Mouse (Mus musculus) megakaryocyte, embryonic 14.5 days (primary cell): ENCODE measurements at regions not wholly inside any gene's neighbourhood (a gene's known extent, or its start where the extent isn't known, plus 50 kb on each side); places are given as distances from the start of the nearest gene placed in this dataset.

ENCODE experiments used
- H3K27me3 ChIP-seq: replicated peaks from 2 replicates; pipeline ENCODE3; 2012; ENCODE audit warnings: inconsistent platforms
- H3K36me3 ChIP-seq: replicated peaks from 2 replicates; pipeline ENCODE3; 2012; ENCODE audit warnings: low read length, inconsistent platforms, mixed read lengths
- H3K4me1 ChIP-seq: 2 replicates; pipeline ENCODE4 v1.6.1; 2012; ENCODE audit warnings: inconsistent platforms
- H3K4me3 ChIP-seq: replicated peaks from 2 replicates; pipeline ENCODE3; 2012; ENCODE audit warnings: moderate library complexity, mild to moderate bottlenecking, inconsistent platforms
- H3K9me3 ChIP-seq: 2 replicates; pipeline ENCODE4 v1.6.1; 2012; ENCODE audit warnings: inconsistent platforms
- FLI1 ChIP-seq: IDR thresholded peaks from 2 replicates; pipeline ENCODE4 v1.6.1; 2012; ENCODE audit warnings: low read length, inconsistent platforms, mixed read lengths
- GATA1 ChIP-seq: IDR thresholded peaks from 3 replicates; pipeline ENCODE4 v1.6.1; 2012; ENCODE audit warnings: mixed read lengths, low read length, inconsistent platforms, borderline replicate concordance

DNA sequence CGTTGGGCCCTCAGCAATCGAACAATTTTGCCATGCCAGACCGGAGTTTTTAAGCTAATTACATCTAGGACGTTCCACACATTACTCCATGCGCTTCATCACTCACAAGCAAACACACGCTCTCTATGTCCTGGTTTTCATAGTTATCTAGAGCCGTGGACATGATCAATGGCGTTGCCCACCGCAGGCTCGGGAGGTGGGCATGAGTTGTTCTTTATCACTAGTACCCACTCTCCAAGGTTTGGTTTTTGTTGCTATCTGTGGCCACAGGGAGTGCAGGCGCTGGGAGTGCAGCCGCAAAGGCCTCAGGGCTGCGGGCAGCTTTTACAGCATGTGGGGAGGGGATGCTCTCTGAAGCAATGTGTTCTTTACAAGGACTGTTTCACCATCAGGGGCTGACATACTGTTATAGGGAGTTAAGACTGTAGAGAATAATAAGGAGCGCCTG is 226.8 kb downstream of the Ankrd50 start:
- no peaks in the 10 kb centered on the region for H3K36me3 ChIP-seq
- peaks cover 3% of the 10 kb centered on the region; the same call in 1 of the 2 replicates for H3K4me1 ChIP-seq
- no peak overlapping the region for H3K4me3 ChIP-seq
- H3K9me3 ChIP-seq: peaks cover 10% of the 10 kb centered on the region; the same call in 1 of the 2 replicates
- no peak for TF ChIP-seq FLI1
- TF ChIP-seq GATA1: no peak
- H3K27me3 ChIP-seq: peaks cover 4% of the 10 kb centered on the region

DNA sequence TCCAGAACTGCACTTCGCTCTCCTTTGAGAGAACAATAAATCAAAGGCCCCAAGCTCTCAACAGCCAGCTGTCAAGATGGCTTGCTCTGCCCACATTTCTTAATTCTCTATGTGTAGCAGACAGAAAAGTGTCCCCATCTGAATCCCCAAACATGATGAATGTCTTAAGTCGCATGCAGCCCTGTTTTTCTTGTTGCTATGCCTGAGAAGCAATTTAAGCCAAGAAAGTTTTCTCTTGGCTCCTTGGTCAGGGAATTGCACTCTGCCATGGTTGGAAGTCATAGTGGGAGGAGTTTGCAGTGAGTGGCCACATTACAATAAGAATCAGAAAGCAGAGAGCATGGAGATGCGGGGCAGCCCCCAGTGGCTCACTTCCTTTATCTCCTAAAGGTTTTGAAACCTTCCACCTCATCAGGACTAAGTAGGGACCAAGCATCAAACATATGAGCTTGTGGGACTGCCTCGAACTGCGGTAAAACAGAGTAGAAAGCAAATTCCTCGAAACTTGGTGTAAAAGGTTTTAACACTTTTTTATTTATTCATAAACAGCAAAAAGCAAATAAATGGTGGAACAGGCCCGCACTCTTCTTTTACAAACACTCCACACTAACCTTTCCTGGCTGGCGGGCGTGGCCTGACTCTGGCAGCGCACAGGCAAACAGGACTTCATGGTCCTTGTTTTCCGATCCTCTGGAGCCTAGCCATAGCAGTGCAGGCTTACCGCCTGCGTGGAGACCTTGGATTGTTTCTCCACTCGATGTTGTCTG is 227.4 kb downstream of the Ankrd50 start:
- H3K27me3 ChIP-seq: peaks cover 7% of the 10 kb centered on the region
- peaks cover 10% of the 10 kb centered on the region; the same call in 1 of the 2 replicates for H3K9me3 ChIP-seq
- H3K36me3 ChIP-seq: no peaks in the 10 kb centered on the region
- H3K4me3 ChIP-seq: no peak overlapping the region
- TF ChIP-seq GATA1 (no peak), FLI1 (no peak)
- peaks cover 3% of the 10 kb centered on the region; the same call in 1 of the 2 replicates for H3K4me1 ChIP-seq

DNA sequence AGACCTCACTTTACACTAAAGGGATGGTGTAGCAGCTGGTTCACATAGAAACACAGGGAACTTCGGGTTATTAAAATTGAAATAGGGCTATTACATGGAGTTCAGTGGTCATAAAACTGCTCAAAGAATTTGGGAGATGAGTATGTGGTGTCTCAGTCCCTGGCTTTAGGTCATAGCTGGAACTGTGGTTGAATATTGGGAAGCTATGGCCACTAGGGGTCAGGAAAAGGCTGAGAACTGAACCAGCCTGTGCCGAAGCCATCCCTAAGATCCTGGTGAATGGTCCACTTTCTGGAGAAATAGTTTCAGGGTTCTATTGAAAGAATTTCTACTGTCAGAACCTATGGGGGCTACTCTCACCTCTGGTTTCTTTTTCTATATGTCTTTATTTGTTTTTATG is 229.0 kb downstream of the Ankrd50 start:
- Histone ChIP-seq H3K9me3 (peaks cover 3% of the 10 kb centered on the region; the same call in 1 of the 2 replicates), H3K27me3 (peaks cover 13% of the 10 kb centered on the region), H3K4me3 (no peak overlapping the region), H3K36me3 (no peaks in the 10 kb centered on the region), H3K4me1 (peaks cover 3% of the 10 kb centered on the region; the same call in 1 of the 2 replicates)
- no peak for TF ChIP-seq FLI1
- TF ChIP-seq GATA1: no peak

DNA sequence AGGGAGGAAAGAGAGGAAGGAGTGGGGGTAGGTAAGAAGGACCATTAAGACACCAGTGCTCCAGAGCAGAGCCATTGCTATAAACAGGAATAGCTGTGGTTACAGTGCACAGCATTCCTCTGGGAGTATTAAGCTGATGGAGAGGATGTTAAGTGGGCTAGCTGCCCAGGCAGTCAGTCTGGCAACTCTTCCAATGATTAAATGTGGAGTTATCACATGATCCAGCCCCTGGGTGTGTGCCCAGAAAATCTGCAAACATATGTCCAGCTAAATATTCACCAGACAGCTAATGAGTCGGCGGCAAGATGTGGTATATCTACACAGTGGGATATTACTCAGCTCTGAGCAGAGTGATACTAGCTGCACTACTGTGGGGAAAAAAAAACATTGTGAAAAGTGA is 229.7 kb downstream of the Ankrd50 start:
- no peak overlapping the region for H3K4me3 ChIP-seq
- no peaks in the 10 kb centered on the region for H3K36me3 ChIP-seq
- H3K9me3 ChIP-seq: no peaks in the 10 kb centered on the region
- TF ChIP-seq GATA1 (no peak), FLI1 (no peak)
- peaks cover 3% of the 10 kb centered on the region; the same call in 1 of the 2 replicates for H3K4me1 ChIP-seq
- peaks cover 14% of the 10 kb centered on the region for H3K27me3 ChIP-seq

DNA sequence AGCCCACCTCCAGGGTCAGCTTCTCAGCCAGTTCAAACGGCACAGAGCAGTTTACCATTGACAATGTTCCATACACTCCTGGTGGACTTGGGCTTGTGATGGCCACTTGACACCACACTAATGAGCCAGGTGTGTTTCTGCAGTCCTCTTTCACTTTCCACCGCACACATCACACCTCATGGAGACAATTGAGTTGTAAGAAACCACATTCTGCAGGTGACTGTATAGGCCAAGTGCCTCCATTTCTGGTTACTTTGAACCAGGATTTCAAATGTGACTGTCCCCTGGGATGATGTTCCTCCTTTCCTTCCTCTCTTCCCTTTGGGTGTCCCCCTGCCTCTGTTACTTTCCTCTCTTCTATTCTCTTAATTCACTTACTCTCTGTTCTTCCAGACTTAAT is 233.1 kb downstream of the Ankrd50 start:
- no peaks in the 10 kb centered on the region for H3K9me3 ChIP-seq
- H3K4me1 ChIP-seq: peaks cover 3% of the 10 kb centered on the region; the same call in 1 of the 2 replicates
- TF ChIP-seq FLI1 (no peak), GATA1 (no peak)
- no peak overlapping the region for H3K4me3 ChIP-seq
- no peaks in the 10 kb centered on the region for H3K36me3 ChIP-seq
- peaks cover 10% of the 10 kb centered on the region for H3K27me3 ChIP-seq

DNA sequence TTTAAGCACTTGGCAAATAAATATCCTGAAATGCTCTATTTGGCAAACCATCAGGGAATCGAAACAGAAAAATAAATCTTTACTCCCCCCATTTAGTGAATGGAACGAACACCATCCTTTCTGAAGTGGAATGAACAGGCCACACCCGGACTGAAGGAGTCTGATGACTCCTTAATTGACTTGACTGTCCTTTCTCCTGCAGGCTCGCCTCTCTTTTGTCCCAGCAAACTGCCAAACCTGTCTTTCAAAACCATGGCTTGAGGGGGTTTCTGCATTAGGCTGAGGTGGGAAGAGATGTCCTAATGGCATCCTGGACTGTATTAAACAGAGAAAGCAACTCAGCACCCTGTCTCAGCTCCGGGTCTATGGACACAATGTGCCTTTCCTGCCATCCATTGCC is 234.1 kb downstream of the Ankrd50 start:
- Histone ChIP-seq H3K27me3 (peaks cover 10% of the 10 kb centered on the region), H3K9me3 (no peaks in the 10 kb centered on the region), H3K4me1 (peaks cover 3% of the 10 kb centered on the region; the same call in 1 of the 2 replicates), H3K36me3 (no peaks in the 10 kb centered on the region), H3K4me3 (peak overlapping the region; percentile 51)
- TF ChIP-seq FLI1 (no peak), GATA1 (no peak)

DNA sequence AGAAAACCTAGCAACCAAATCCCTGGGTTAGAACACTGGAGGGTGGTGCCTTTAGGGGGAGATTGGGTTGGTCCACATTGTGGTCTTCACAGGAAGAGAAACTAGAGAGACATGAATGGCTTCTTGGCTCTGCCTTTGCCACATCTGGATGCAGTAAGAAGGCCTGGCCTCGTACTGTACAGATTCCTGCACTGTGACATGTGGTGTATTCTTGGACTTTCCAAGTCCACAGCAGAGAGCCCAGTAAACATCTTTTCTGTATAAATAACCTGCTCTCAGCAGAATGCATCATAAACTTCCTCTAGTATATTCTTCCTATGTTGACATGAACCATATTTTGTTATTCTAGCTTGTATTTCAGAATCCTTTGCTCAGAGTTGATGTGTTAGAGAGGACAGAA is 235.7 kb downstream of the Ankrd50 start:
- Histone ChIP-seq H3K4me1 (no peaks in the 10 kb centered on the region), H3K36me3 (no peaks in the 10 kb centered on the region), H3K27me3 (peaks cover 10% of the 10 kb centered on the region), H3K9me3 (no peaks in the 10 kb centered on the region), H3K4me3 (no peak overlapping the region)
- TF ChIP-seq FLI1 (no peak), GATA1 (no peak)

DNA sequence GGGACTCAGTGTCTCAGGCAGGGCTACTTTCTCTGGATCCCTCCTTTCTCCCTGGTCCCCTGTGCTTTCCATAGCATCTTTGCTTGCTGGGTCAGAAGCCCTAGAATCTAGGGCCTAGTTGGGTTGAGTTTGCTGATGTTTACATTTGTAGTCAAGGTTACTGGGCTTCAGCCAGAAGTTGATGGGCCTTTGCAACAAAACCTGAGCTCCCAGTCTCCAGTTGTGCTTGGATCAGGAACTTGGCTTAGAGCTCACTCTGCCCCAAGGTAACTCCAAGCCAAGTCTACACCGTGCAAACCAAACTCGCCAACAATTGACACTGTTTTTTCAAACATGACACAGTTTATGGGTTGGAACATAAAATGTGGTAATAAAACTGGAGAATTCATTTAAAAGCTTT is 238.2 kb downstream of the Ankrd50 start:
- Histone ChIP-seq H3K4me3 (no peak overlapping the region), H3K9me3 (no peaks in the 10 kb centered on the region), H3K4me1 (no peaks in the 10 kb centered on the region), H3K27me3 (peaks cover 6% of the 10 kb centered on the region), H3K36me3 (no peaks in the 10 kb centered on the region)
- TF ChIP-seq FLI1 (no peak), GATA1 (no peak)

DNA sequence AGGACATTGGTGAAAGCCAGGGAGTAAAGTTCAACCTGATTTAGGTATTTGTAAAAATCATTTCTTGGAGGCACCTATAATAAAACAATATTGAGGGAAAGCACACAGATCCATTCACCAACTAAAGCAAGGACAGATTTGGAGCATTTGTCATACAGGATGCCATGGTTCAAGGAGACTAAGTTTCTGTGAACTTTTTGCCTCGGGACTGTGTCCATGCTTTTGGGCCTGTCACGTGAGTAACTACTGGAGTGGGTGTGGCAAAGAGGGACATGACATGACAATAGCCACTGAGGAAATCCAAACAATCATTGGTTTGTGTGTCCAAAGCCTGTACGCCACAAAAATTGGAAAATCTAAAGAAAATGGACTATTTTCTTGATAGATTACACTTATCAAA is 241.4 kb downstream of the Ankrd50 start:
- Histone ChIP-seq H3K36me3 (no peaks in the 10 kb centered on the region), H3K4me3 (no peak overlapping the region), H3K9me3 (no peaks in the 10 kb centered on the region), H3K4me1 (no peaks in the 10 kb centered on the region), H3K27me3 (no peaks in the 10 kb centered on the region)
- TF ChIP-seq GATA1 (no peak), FLI1 (no peak)

DNA sequence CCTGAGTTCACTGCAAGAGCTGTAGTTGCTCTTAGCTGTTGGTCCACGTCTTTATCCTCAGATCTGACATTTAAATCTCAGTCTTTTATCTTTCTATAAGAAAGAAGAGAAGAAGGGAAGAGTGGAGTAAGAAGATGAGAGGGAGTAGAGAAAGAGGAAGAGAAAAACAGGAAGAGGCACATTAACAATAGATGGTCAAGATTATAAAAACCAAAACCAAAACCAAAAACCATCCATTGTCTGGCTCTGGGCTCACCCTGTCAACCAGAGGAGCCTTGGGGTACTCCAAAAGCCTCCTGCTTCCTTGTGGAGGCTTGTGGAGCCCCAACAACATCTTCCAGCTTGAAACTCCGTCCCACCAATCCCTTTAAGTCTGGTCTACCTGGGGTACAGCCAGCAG is 247.0 kb downstream of the Ankrd50 start:
- TF ChIP-seq GATA1: no peak
- no peak for TF ChIP-seq FLI1
- Histone ChIP-seq H3K27me3 (peaks cover 9% of the 10 kb centered on the region), H3K4me3 (no peak overlapping the region), H3K4me1 (no peaks in the 10 kb centered on the region), H3K36me3 (no peaks in the 10 kb centered on the region), H3K9me3 (no peaks in the 10 kb centered on the region)
